Mouse (Mus musculus) hindbrain, embryonic 10.5 days (tissue): Measurements from ENCODE around the gene Usp54. TPM values are rescaled to one million over a fixed set of nuclear protein-coding genes. Genes with fewer than 3 reads are reported as not detected.
"Not testable (repeated sequence)": the region's sequence is repeated elsewhere in the genome, so short reads cannot be mapped to it uniquely, and the experiment has no call there.

ENCODE experiments used
- DNase-seq: peaks from one replicate; pipeline ENCODE4 v3.0.0-alpha.2; 2017; ENCODE audit warnings: low spot score
- H3K27ac ChIP-seq: fragments of 300-500 bp; sonication (generic); 2 replicates; pipeline ENCODE4 v1.5.1; 2016; ENCODE audit warnings: mild to moderate bottlenecking, moderate library complexity
- H3K27me3 ChIP-seq: fragments of 300-500 bp; sonication (generic); 2 replicates; pipeline ENCODE4 v1.6.1; 2016; ENCODE audit warnings: mild to moderate bottlenecking; ENCODE audit not compliant: poor library complexity, insufficient read depth, severe bottlenecking
- H3K36me3 ChIP-seq: fragments of 300-500 bp; sonication (generic); 2 replicates; pipeline ENCODE4 v1.6.1; 2016; ENCODE audit warnings: mild to moderate bottlenecking, moderate library complexity
- H3K4me1 ChIP-seq: fragments of 300-500 bp; sonication (generic); replicated peaks from 2 replicates; pipeline ENCODE4 v1.6.1; 2016; ENCODE audit warnings: mild to moderate bottlenecking
- H3K4me3 ChIP-seq: fragments of 300-500 bp; sonication (generic); 2 replicates; pipeline ENCODE4 v1.5.1; 2016; ENCODE audit warnings: mild to moderate bottlenecking, moderate library complexity
- H3K9me3 ChIP-seq: fragments of 300-500 bp; sonication (generic); 2 replicates; pipeline ENCODE4 v1.6.1; 2016; ENCODE audit warnings: mild to moderate bottlenecking, moderate library complexity
- WGBS: fragments of 180-500 bp; shearing (Covaris S2); methylation state at CpG from one replicate; pipeline ENCODE4 v1.1.7; 2016; 5-methylcytosine and 5-hydroxymethylcytosine counted together
- polyA plus RNA-seq: library from polyadenylated mRNA; unstranded; fragments of >200 nt; fragmentation: Nextera tagmentation; extraction: Ambion mirVana; gene quantifications from 2 replicates; pipeline ENCODE4 v1.2.1, GENCODE M21; 2016

Usp54 gene
- polyA plus RNA-seq, 1 experiment from 2014 or later: 12.7 TPM

GRCm38 (mm10) chr14:20578822-20579407 is 61.9 kb downstream of the Usp54 start:
- 75% methylated on average over 6 of the region's 6 CpGs for WGBS

GRCm38 (mm10) chr14:20576179-20576578 is 64.7 kb downstream of the Usp54 start:
- H3K36me3 ChIP-seq: peaks cover 55% of the 10 kb centered on the region
- DNase-seq: peak; percentile 61
- no peaks in the 10 kb centered on the region for H3K27me3 ChIP-seq
- H3K4me3 ChIP-seq: no peak overlapping the region
- no peaks in the 10 kb centered on the region for H3K9me3 ChIP-seq
- no peak overlapping the region for H3K27ac ChIP-seq
- H3K4me1 ChIP-seq: no peaks in the 10 kb centered on the region
- 58% methylated on average over 7 of the region's 7 CpGs for WGBS

More at GRCm38 (mm10) chr14:20578822-20579407, 61.9 kb downstream of the Usp54 start:
- Histone ChIP-seq H3K27me3 (no peaks in the 10 kb centered on the region), H3K4me1 (no peaks in the 10 kb centered on the region), H3K9me3 (no peaks in the 10 kb centered on the region), H3K36me3 (peaks cover 55% of the 10 kb centered on the region), H3K4me3 (no peak overlapping the region), H3K27ac (no peak overlapping the region)
- DNase-seq: no peak

- H3K27me3 ChIP-seq, DNase-seq, H3K27ac ChIP-seq, H3K9me3 ChIP-seq, H3K4me3 ChIP-seq, H3K4me1 ChIP-seq: not testable (repeated sequence)
- peaks cover 75% of the 10 kb centered on the region for H3K36me3 ChIP-seq
- 87% methylated on average over 3 of the region's 3 CpGs for WGBS
Measured at GRCm38 (mm10) chr14:20573196-20573595, 67.7 kb downstream of the Usp54 start.

- no peaks in the 10 kb centered on the region for H3K27me3 ChIP-seq
- WGBS: 84% methylated on average over 9 of the region's 9 CpGs
- no peaks in the 10 kb centered on the region for H3K9me3 ChIP-seq
- H3K4me1 ChIP-seq: no peaks in the 10 kb centered on the region
- no peak overlapping the region for H3K27ac ChIP-seq
- H3K36me3 ChIP-seq: peaks cover 93% of the 10 kb centered on the region
- no peak for DNase-seq
- H3K4me3 ChIP-seq: no peak overlapping the region
Measured at GRCm38 (mm10) chr14:20565256-20566021, 75.4 kb downstream of the Usp54 start.

GRCm38 (mm10) chr14:20564692-20565091 is 76.2 kb downstream of the Usp54 start:
- Histone ChIP-seq H3K4me1 (no peaks in the 10 kb centered on the region), H3K4me3 (no peak overlapping the region), H3K27me3 (no peaks in the 10 kb centered on the region), H3K27ac (no peak overlapping the region), H3K36me3 (peaks cover 91% of the 10 kb centered on the region), H3K9me3 (no peaks in the 10 kb centered on the region)
- DNase-seq: no peak
- WGBS: 70% methylated on average over 12 of the region's 12 CpGs

GRCm38 (mm10) chr14:20561897-20562296 is 79.0 kb downstream of the Usp54 start:
- peaks cover 82% of the 10 kb centered on the region for H3K36me3 ChIP-seq
- WGBS: 93% methylated on average over 5 of the region's 5 CpGs

GRCm38 (mm10) chr14:20550136-20550535 is 90.7 kb downstream of the Usp54 start:
- Histone ChIP-seq H3K27me3 (no peaks in the 10 kb centered on the region), H3K9me3 (no peaks in the 10 kb centered on the region), H3K4me1 (peaks cover 7% of the 10 kb centered on the region), H3K4me3 (no peak overlapping the region), H3K36me3 (peaks cover 64% of the 10 kb centered on the region), H3K27ac (no peak overlapping the region)
- no peak for DNase-seq
- WGBS: 94% methylated on average over 2 of the region's 2 CpGs

More at GRCm38 (mm10) chr14:20561897-20562296, 79.0 kb downstream of the Usp54 start:
- no peak overlapping the region for H3K27ac ChIP-seq
- H3K4me3 ChIP-seq: no peak overlapping the region
- no peaks in the 10 kb centered on the region for H3K4me1 ChIP-seq
- H3K27me3 ChIP-seq: no peaks in the 10 kb centered on the region
- DNase-seq: no peak
- H3K9me3 ChIP-seq: no peaks in the 10 kb centered on the region

- WGBS: under 1% methylated on average over 25 of the region's 29 CpGs
- Histone ChIP-seq H3K4me3 (peak within 1 kb of the TSS; percentile 98), H3K36me3 (peaks cover 44% of the 10 kb centered on the region), H3K27ac (peak within 1 kb of the TSS; percentile 99), H3K9me3 (no peaks in the 10 kb centered on the region), H3K27me3 (no peaks in the 10 kb centered on the region), H3K4me1 (peaks cover 20% of the 10 kb centered on the region)
- peak; percentile 93 for DNase-seq
Measured at GRCm38 (mm10) chr14:20546415-20546814, 94.4 kb downstream of the Usp54 start, which contains the start of gene Ppp3cb. TSS of gene Ppp3cb (minus strand) at chr14:20546573.

GRCm38 (mm10) chr14:20545529-20546331 is 95.1 kb downstream of the Usp54 start:
- Histone ChIP-seq H3K4me1 (peaks cover 20% of the 10 kb centered on the region), H3K36me3 (peaks cover 40% of the 10 kb centered on the region), H3K27me3 (no peaks in the 10 kb centered on the region), H3K4me3 (peak overlapping the region; percentile 98), H3K27ac (peak overlapping the region; percentile 99), H3K9me3 (no peaks in the 10 kb centered on the region)
- DNase-seq: peak; percentile 83
- under 1% methylated on average over 62 of the region's 67 CpGs for WGBS

GRCm38 (mm10) chr14:20544467-20545411 is 96.1 kb downstream of the Usp54 start:
- Histone ChIP-seq H3K9me3 (no peaks in the 10 kb centered on the region), H3K27me3 (no peaks in the 10 kb centered on the region), H3K4me3 (peak overlapping the region; percentile 98), H3K36me3 (peaks cover 37% of the 10 kb centered on the region), H3K4me1 (peaks cover 20% of the 10 kb centered on the region), H3K27ac (no peak overlapping the region)
- no peak for DNase-seq
- WGBS: 87% methylated on average over 7 of the region's 7 CpGs

- no peaks in the 10 kb centered on the region for H3K9me3 ChIP-seq
- WGBS: 92% methylated on average over 4 of the region's 4 CpGs
- H3K27ac ChIP-seq: no peak overlapping the region
- H3K4me3 ChIP-seq: no peak overlapping the region
- no peak for DNase-seq
- no peaks in the 10 kb centered on the region for H3K4me1 ChIP-seq
- H3K36me3 ChIP-seq: peaks cover 47% of the 10 kb centered on the region
- no peaks in the 10 kb centered on the region for H3K27me3 ChIP-seq
Measured at GRCm38 (mm10) chr14:20529643-20530042, 111.2 kb downstream of the Usp54 start.

GRCm38 (mm10) chr14:20520179-20520578 is 120.7 kb downstream of the Usp54 start:
- H3K27ac ChIP-seq: no peak overlapping the region
- H3K27me3 ChIP-seq: no peaks in the 10 kb centered on the region
- 97% methylated on average over 2 of the region's 2 CpGs for WGBS
- no peak overlapping the region for H3K4me3 ChIP-seq
- H3K4me1 ChIP-seq: no peaks in the 10 kb centered on the region
- DNase-seq: no peak
- H3K9me3 ChIP-seq: no peaks in the 10 kb centered on the region
- H3K36me3 ChIP-seq: peaks cover 83% of the 10 kb centered on the region
